Mouse (Mus musculus): ENCODE measurements around the gene Actn2. TPM values are rescaled to one million over a fixed set of nuclear protein-coding genes. Genes with fewer than 3 reads are reported as not detected.
A peak's percentile ranks its signal among the peaks of the same experiment; 100 is the strongest.

Gene Actn2
- polyA plus RNA-seq, 1 experiment from 2014 or later: 3.4 TPM

GRCm38 (mm10) chr13:12341447-12341846, 887 bp upstream of the Actn2 start:
- WGBS: 60% methylated on average over 6 of the region's 6 CpGs
- no peak for ATAC-seq (ENCODE audit: low FRiP score, low read depth)
- H3K27me3 ChIP-seq: no peaks in the 10 kb centered on the region
- H3K9me3 ChIP-seq: no peaks in the 10 kb centered on the region
- H3K9ac ChIP-seq: no peak overlapping the region
- peak overlapping the region; percentile 74 for H3K4me2 ChIP-seq
- peaks cover 8% of the 10 kb centered on the region; the same call in 1 of the 2 replicates for H3K4me1 ChIP-seq (replicated peaks)
- H3K27ac ChIP-seq (replicated peaks): no peak overlapping the region
- H3K36me3 ChIP-seq: no peaks in the 10 kb centered on the region
- no peak overlapping the region for H3K4me3 ChIP-seq

GRCm38 (mm10) chr13:12339446-12339845, 1.1 kb downstream of the Actn2 start:
- Histone ChIP-seq H3K9ac (no peak overlapping the region), H3K4me3 (no peak overlapping the region), H3K4me2 (peak overlapping the region; percentile 74; the same call in 1 of the 2 replicates), H3K4me1 (replicated peaks) (peaks cover 8% of the 10 kb centered on the region; the same call in 1 of the 2 replicates), H3K27me3 (no peaks in the 10 kb centered on the region), H3K27ac (replicated peaks) (no peak overlapping the region), H3K36me3 (no peaks in the 10 kb centered on the region), H3K9me3 (no peaks in the 10 kb centered on the region)
- no peak for ATAC-seq (ENCODE audit: low FRiP score, low read depth)

GRCm38 (mm10) chr13:12337752-12338151, 2.8 kb downstream of the Actn2 start:
- Histone ChIP-seq H3K9ac (no peak overlapping the region), H3K9me3 (no peaks in the 10 kb centered on the region), H3K27ac (replicated peaks) (no peak overlapping the region), H3K36me3 (no peaks in the 10 kb centered on the region), H3K27me3 (no peaks in the 10 kb centered on the region), H3K4me3 (no peak overlapping the region), H3K4me1 (replicated peaks) (peaks cover 8% of the 10 kb centered on the region; the same call in 1 of the 2 replicates), H3K4me2 (no peak overlapping the region)
- WGBS: 93% methylated on average over 7 of the region's 7 CpGs
- ATAC-seq (ENCODE audit: low FRiP score, low read depth): no peak

GRCm38 (mm10) chr13:12334016-12334415, 6.5 kb downstream of the Actn2 start:
- Histone ChIP-seq H3K4me3 (no peak overlapping the region), H3K9me3 (no peaks in the 10 kb centered on the region), H3K27ac (replicated peaks) (no peak overlapping the region), H3K9ac (no peak overlapping the region), H3K36me3 (no peaks in the 10 kb centered on the region), H3K4me1 (replicated peaks) (no peaks in the 10 kb centered on the region), H3K4me2 (no peak overlapping the region), H3K27me3 (no peaks in the 10 kb centered on the region)
- no peak for ATAC-seq (ENCODE audit: low FRiP score, low read depth)
- 68% methylated on average over 12 of the region's 12 CpGs for WGBS

- peak; percentile 27; the same call in 1 of the 2 replicates for ATAC-seq (ENCODE audit: low FRiP score, low read depth)
- Histone ChIP-seq H3K27me3 (no peaks in the 10 kb centered on the region), H3K4me3 (no peak overlapping the region), H3K36me3 (no peaks in the 10 kb centered on the region), H3K9me3 (no peaks in the 10 kb centered on the region), H3K4me1 (replicated peaks) (no peaks in the 10 kb centered on the region), H3K4me2 (no peak overlapping the region), H3K9ac (no peak overlapping the region), H3K27ac (replicated peaks) (no peak overlapping the region)
- WGBS: over 99% methylated on average over 5 of the region's 5 CpGs
Measured at GRCm38 (mm10) chr13:12331528-12331927, 9.0 kb downstream of the Actn2 start.

GRCm38 (mm10) chr13:12328392-12328791, 12.2 kb downstream of the Actn2 start:
- no peak for ATAC-seq (ENCODE audit: low FRiP score, low read depth)
- Histone ChIP-seq H3K4me1 (replicated peaks) (no peaks in the 10 kb centered on the region), H3K9me3 (no peaks in the 10 kb centered on the region), H3K9ac (no peak overlapping the region), H3K27ac (replicated peaks) (no peak overlapping the region), H3K27me3 (no peaks in the 10 kb centered on the region), H3K4me3 (no peak overlapping the region), H3K4me2 (no peak overlapping the region), H3K36me3 (no peaks in the 10 kb centered on the region)
- 88% methylated on average over 4 of the region's 4 CpGs for WGBS

- no peak overlapping the region for H3K9ac ChIP-seq
- no peak overlapping the region for H3K4me2 ChIP-seq
- ATAC-seq (ENCODE audit: low FRiP score, low read depth): no peak
- H3K36me3 ChIP-seq: no peaks in the 10 kb centered on the region
- H3K4me3 ChIP-seq: no peak overlapping the region
- WGBS: 98% methylated on average over 6 of the region's 6 CpGs
- H3K4me1 ChIP-seq (replicated peaks): no peaks in the 10 kb centered on the region
- no peak overlapping the region for H3K27ac ChIP-seq (replicated peaks)
- H3K27me3 ChIP-seq: no peaks in the 10 kb centered on the region
- no peaks in the 10 kb centered on the region for H3K9me3 ChIP-seq
Measured at GRCm38 (mm10) chr13:12327577-12327976, 13.0 kb downstream of the Actn2 start.

- Histone ChIP-seq H3K4me1 (replicated peaks) (no peaks in the 10 kb centered on the region), H3K36me3 (no peaks in the 10 kb centered on the region), H3K4me3 (no peak overlapping the region), H3K27ac (replicated peaks) (no peak overlapping the region), H3K9ac (no peak overlapping the region), H3K9me3 (no peaks in the 10 kb centered on the region), H3K4me2 (no peak overlapping the region), H3K27me3 (no peaks in the 10 kb centered on the region)
- ATAC-seq (ENCODE audit: low FRiP score, low read depth): no peak
- WGBS: 90% methylated on average over 12 of the region's 12 CpGs
Measured at GRCm38 (mm10) chr13:12323076-12323625, 17.4 kb downstream of the Actn2 start.

GRCm38 (mm10) chr13:12320148-12320547, 20.4 kb downstream of the Actn2 start:
- no peaks in the 10 kb centered on the region for H3K36me3 ChIP-seq
- H3K4me3 ChIP-seq: no peak overlapping the region
- no peak overlapping the region for H3K27ac ChIP-seq (replicated peaks)
- WGBS: 77% methylated on average over 2 of the region's 2 CpGs
- H3K27me3 ChIP-seq: no peaks in the 10 kb centered on the region
- H3K4me2 ChIP-seq: no peak overlapping the region
- no peaks in the 10 kb centered on the region for H3K4me1 ChIP-seq (replicated peaks)
- no peaks in the 10 kb centered on the region for H3K9me3 ChIP-seq
- no peak for ATAC-seq (ENCODE audit: low FRiP score, low read depth)
- no peak overlapping the region for H3K9ac ChIP-seq

GRCm38 (mm10) chr13:12318017-12318416, 22.5 kb downstream of the Actn2 start:
- H3K9me3 ChIP-seq: no peaks in the 10 kb centered on the region
- no peaks in the 10 kb centered on the region for H3K4me1 ChIP-seq (replicated peaks)
- WGBS: 90% methylated on average over 5 of the region's 5 CpGs
- H3K27me3 ChIP-seq: no peaks in the 10 kb centered on the region
- H3K36me3 ChIP-seq: no peaks in the 10 kb centered on the region
- H3K27ac ChIP-seq (replicated peaks): no peak overlapping the region
- H3K9ac ChIP-seq: no peak overlapping the region
- H3K4me2 ChIP-seq: no peak overlapping the region
- H3K4me3 ChIP-seq: no peak overlapping the region
- no peak for ATAC-seq (ENCODE audit: low FRiP score, low read depth)

- H3K36me3 ChIP-seq: no peaks in the 10 kb centered on the region
- no peak for ATAC-seq (ENCODE audit: low FRiP score, low read depth)
- WGBS: 76% methylated on average over 6 of the region's 6 CpGs
Measured at GRCm38 (mm10) chr13:12317191-12317765, 23.3 kb downstream of the Actn2 start.

GRCm38 (mm10) chr13:12314173-12314572, 26.4 kb downstream of the Actn2 start:
- Histone ChIP-seq H3K27me3 (no peaks in the 10 kb centered on the region), H3K9me3 (no peaks in the 10 kb centered on the region), H3K36me3 (no peaks in the 10 kb centered on the region), H3K27ac (replicated peaks) (no peak overlapping the region), H3K9ac (no peak overlapping the region), H3K4me2 (no peak overlapping the region), H3K4me1 (replicated peaks) (no peaks in the 10 kb centered on the region), H3K4me3 (no peak overlapping the region)
- WGBS: 96% methylated on average over 6 of the region's 6 CpGs
- no peak for ATAC-seq (ENCODE audit: low FRiP score, low read depth)

More at GRCm38 (mm10) chr13:12317191-12317765, 23.3 kb downstream of the Actn2 start:
- Histone ChIP-seq H3K27me3 (no peaks in the 10 kb centered on the region), H3K4me3 (no peak overlapping the region), H3K9me3 (no peaks in the 10 kb centered on the region), H3K4me1 (replicated peaks) (no peaks in the 10 kb centered on the region), H3K27ac (replicated peaks) (no peak overlapping the region), H3K4me2 (no peak overlapping the region), H3K9ac (no peak overlapping the region)
